Mouse (Mus musculus): ENCODE data around the gene Ift140. TPM values are rescaled to one million over a fixed set of nuclear protein-coding genes. Genes with fewer than 3 reads are reported as not detected.

Gene Ift140
- polyA plus RNA-seq, 1 experiment from 2014 or later = 16.9 TPM

DNA sequence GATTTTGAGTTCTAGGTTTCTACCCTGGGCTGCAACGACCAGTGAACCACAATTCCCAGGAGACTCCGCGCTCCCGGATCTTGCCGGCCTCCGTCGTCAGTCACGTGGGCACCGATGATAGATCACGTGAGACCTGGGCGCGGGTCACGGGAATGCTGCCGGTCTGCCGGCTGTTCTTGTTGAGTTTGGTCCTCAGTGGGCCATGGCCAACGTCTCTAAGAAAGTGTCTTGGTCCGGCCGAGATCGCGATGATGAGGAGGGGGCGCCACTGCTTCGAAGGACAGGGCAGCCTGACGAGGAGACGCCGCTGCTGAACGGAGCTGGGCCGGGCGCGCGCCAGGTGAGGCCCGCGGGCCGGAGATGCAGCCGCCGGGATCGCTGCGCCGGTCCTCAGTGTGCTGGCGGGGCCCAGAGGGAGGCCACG lies 117.4 kb downstream of the Ift140 start, which contains the start of gene Clcn7:
Gene Clcn7 (plus strand): TSS at position 117 of the 424 bp plus-strand sequence.
- ATAC-seq (replicated peaks; ENCODE audit: low FRiP score, low TSS enrichment, low read depth) (peak; percentile 97), DNase-seq (ENCODE audit: low spot score) (peak; percentile 92)
- Histone ChIP-seq H3K4me2 (ENCODE audit: low read length) (peak within 1 kb of the TSS; percentile 87), H3K9me3 (ENCODE audit: control insufficient read depth, low read length) (no peaks in the 10 kb centered on the region), H3K27me3 (replicated peaks; ENCODE audit: control insufficient read depth, insufficient read depth, low read length) (no peaks in the 10 kb centered on the region), H3K36me3 (ENCODE audit: control insufficient read depth, insufficient read depth, low read length) (no peaks in the 10 kb centered on the region), H3K4me3 (ENCODE audit: low read depth, low read length) (peak within 1 kb of the TSS; percentile 96), H3K9ac (ENCODE audit: low read length) (peak within 1 kb of the TSS; percentile 73), H3K4me1 (replicated peaks; ENCODE audit: control insufficient read depth, insufficient read depth, low read length) (peaks cover 9% of the 10 kb centered on the region), H3K27ac (ENCODE audit: low read depth) (no peak within 1 kb of the TSS)
- 0% methylated on average over 35 of the region's 40 CpGs for WGBS

DNA sequence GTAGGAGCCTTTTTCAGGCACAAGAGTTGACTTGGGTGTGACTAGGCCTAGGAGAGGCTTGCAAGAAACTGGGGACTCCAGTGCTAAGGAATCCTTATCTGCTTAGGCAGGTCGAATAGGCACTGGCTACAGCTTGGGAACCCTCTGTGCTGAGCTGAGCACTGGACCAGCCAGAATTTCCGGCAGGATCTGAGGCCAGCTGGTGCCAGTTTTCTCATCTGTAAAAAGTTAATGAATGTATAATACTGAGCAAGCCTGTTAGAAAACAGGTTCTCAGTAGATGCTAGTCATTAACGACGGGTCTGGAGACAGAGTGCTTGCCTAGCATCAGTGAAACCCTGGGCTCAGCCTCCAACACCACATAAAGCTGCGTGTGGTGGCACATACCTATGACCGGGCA lies 119.7 kb downstream of the Ift140 start:
- 87% methylated on average over 6 of the region's 6 CpGs for WGBS
- Histone ChIP-seq H3K9me3 (ENCODE audit: control insufficient read depth, low read length) (no peaks in the 10 kb centered on the region), H3K27ac (ENCODE audit: low read depth) (no peak overlapping the region), H3K9ac (ENCODE audit: low read length) (no peak overlapping the region), H3K36me3 (ENCODE audit: control insufficient read depth, insufficient read depth, low read length) (no peaks in the 10 kb centered on the region), H3K4me1 (replicated peaks; ENCODE audit: control insufficient read depth, insufficient read depth, low read length) (peaks cover 9% of the 10 kb centered on the region), H3K4me3 (ENCODE audit: low read depth, low read length) (no peak overlapping the region), H3K27me3 (replicated peaks; ENCODE audit: control insufficient read depth, insufficient read depth, low read length) (no peaks in the 10 kb centered on the region), H3K4me2 (ENCODE audit: low read length) (no peak overlapping the region)
- DNase-seq (ENCODE audit: low spot score) (no peak), ATAC-seq (replicated peaks; ENCODE audit: low FRiP score, low TSS enrichment, low read depth) (no peak)

DNA sequence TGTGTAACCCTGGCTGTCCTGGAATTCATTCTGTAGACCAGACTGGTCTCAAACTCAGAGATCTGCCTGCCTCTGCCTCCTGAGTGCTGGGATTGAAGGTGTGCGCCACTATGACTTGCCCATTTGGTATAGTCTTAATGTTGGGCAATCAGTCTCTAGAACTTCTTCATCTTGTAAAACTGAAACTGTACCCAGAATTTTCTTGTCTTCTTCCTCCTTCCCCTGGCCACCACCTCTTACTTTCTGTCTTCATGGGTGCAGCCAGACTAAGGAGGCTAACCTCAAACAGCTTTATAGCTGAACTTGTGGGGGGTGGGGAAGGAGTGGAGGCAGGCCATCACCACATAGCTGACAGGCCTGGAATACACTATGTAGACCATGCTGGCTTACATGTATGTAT lies 122.9 kb downstream of the Ift140 start:
- no peak overlapping the region for H3K27ac ChIP-seq (ENCODE audit: low read depth)
- H3K36me3 ChIP-seq (ENCODE audit: control insufficient read depth, insufficient read depth, low read length) = 0 out of 2 replicates have a peak, but pooled peaks cover 1% of the 10 kb centered on the region
- ATAC-seq (replicated peaks; ENCODE audit: low FRiP score, low TSS enrichment, low read depth) = no peak
- H3K9me3 ChIP-seq (ENCODE audit: control insufficient read depth, low read length) = no peaks in the 10 kb centered on the region
- no peak for DNase-seq (ENCODE audit: low spot score)
- no peak overlapping the region for H3K4me2 ChIP-seq (ENCODE audit: low read length)
- peaks cover 8% of the 10 kb centered on the region for H3K4me1 ChIP-seq (replicated peaks; ENCODE audit: control insufficient read depth, insufficient read depth, low read length)
- H3K9ac ChIP-seq (ENCODE audit: low read length) = no peak overlapping the region
- 96% methylated on average over 1 of the region's 1 CpGs for WGBS
- H3K27me3 ChIP-seq (replicated peaks; ENCODE audit: control insufficient read depth, insufficient read depth, low read length) = no peaks in the 10 kb centered on the region
- no peak overlapping the region for H3K4me3 ChIP-seq (ENCODE audit: low read depth, low read length)

DNA sequence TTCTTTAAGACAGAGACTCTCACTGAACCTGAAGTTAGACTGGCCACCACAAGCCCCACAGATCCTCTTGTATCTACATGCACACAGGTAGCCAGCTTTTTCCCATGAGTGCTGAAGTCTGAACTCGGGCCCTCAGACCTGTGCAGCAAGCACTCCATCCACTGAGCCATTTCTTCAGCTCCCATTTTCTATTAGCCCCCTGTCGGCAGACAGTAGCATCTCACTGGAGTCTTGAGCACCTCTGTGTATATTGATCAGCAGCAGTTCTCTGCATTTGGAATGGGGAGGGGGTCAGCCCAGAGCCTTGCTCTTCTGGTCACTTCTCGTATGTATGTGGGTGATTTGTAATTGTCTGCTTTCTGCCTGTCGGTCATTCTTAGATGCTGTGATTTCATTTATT lies 124.1 kb downstream of the Ift140 start:
- no peak overlapping the region for H3K4me3 ChIP-seq (ENCODE audit: low read depth, low read length)
- no peak overlapping the region for H3K9ac ChIP-seq (ENCODE audit: low read length)
- H3K27me3 ChIP-seq (replicated peaks; ENCODE audit: control insufficient read depth, insufficient read depth, low read length) = no peaks in the 10 kb centered on the region
- no peaks in the 10 kb centered on the region for H3K4me1 ChIP-seq (replicated peaks; ENCODE audit: control insufficient read depth, insufficient read depth, low read length)
- no peaks in the 10 kb centered on the region for H3K9me3 ChIP-seq (ENCODE audit: control insufficient read depth, low read length)
- DNase-seq (ENCODE audit: low spot score) (no peak), ATAC-seq (replicated peaks; ENCODE audit: low FRiP score, low TSS enrichment, low read depth) (no peak)
- H3K27ac ChIP-seq (ENCODE audit: low read depth) = no peak overlapping the region
- peaks cover 5% of the 10 kb centered on the region; the same call in 1 of the 2 replicates for H3K36me3 ChIP-seq (ENCODE audit: control insufficient read depth, insufficient read depth, low read length)
- H3K4me2 ChIP-seq (ENCODE audit: low read length) = no peak overlapping the region
- WGBS = 64% methylated on average over 4 of the region's 4 CpGs

Other genes with a start within 250 kb of the Ift140 start
- gene Meiob, start 211.8 kb upstream of the Ift140 start, polyA plus RNA-seq (2014; fragmentation: Nextera tagmentation; extraction: Ambion mirVana) = not detected in 2 replicates
- gene Hagh, start 175.9 kb upstream of the Ift140 start, polyA plus RNA-seq (2014; fragmentation: Nextera tagmentation; extraction: Ambion mirVana) = 35.5 and 39.1 TPM in 2 replicates
- 30.4 and 33.9 TPM in 2 replicates for gene Fahd1, start 165.7 kb upstream of the Ift140 start, polyA plus RNA-seq (2014; fragmentation: Nextera tagmentation; extraction: Ambion mirVana)
- gene Igfals, start 150.1 kb upstream of the Ift140 start, polyA plus RNA-seq (2014; fragmentation: Nextera tagmentation; extraction: Ambion mirVana) = 0.63 and 0.84 TPM in 2 replicates
- 58.8 and 61.9 TPM in 2 replicates for gene Nubp2, start 129.7 kb upstream of the Ift140 start, polyA plus RNA-seq (2014; fragmentation: Nextera tagmentation; extraction: Ambion mirVana)
- gene Spsb3, start 129.4 kb upstream of the Ift140 start, polyA plus RNA-seq (2014; fragmentation: Nextera tagmentation; extraction: Ambion mirVana) = 36.3 and 37.0 TPM in 2 replicates
- 21.6 and 24.1 TPM in 2 replicates for gene Eme2, start 121.0 kb upstream of the Ift140 start, polyA plus RNA-seq (2014; fragmentation: Nextera tagmentation; extraction: Ambion mirVana)
- gene Mrps34, start 121.0 kb upstream of the Ift140 start, polyA plus RNA-seq (2014; fragmentation: Nextera tagmentation; extraction: Ambion mirVana) = 100 and 110 TPM in 2 replicates
- gene Nme3, start 119.6 kb upstream of the Ift140 start, polyA plus RNA-seq (2014; fragmentation: Nextera tagmentation; extraction: Ambion mirVana) = 86.4 and 90.7 TPM in 2 replicates
- 36.0 and 40.7 TPM in 2 replicates for gene Mapk8ip3, start 79.1 kb upstream of the Ift140 start, polyA plus RNA-seq (2014; fragmentation: Nextera tagmentation; extraction: Ambion mirVana)
- 125 and 143 TPM in 2 replicates for gene Jpt2, start 55.4 kb upstream of the Ift140 start, polyA plus RNA-seq (2014; fragmentation: Nextera tagmentation; extraction: Ambion mirVana)
- gene Cramp1l, start 297 bp upstream of the Ift140 start, polyA plus RNA-seq (2014; fragmentation: Nextera tagmentation; extraction: Ambion mirVana) = 7.1 and 8.8 TPM in 2 replicates
- 23.5 and 24.2 TPM in 2 replicates for gene Tmem204, start 67.5 kb downstream of the Ift140 start, polyA plus RNA-seq (2014; fragmentation: Nextera tagmentation; extraction: Ambion mirVana)
- 36.7 and 42.3 TPM in 2 replicates for gene Telo2, start 99.9 kb downstream of the Ift140 start, polyA plus RNA-seq (2014; fragmentation: Nextera tagmentation; extraction: Ambion mirVana)
- gene Ptx4, start 104.7 kb downstream of the Ift140 start, polyA plus RNA-seq (2014; fragmentation: Nextera tagmentation; extraction: Ambion mirVana) = not detected in 2 replicates
- gene Clcn7, start 117.3 kb downstream of the Ift140 start, polyA plus RNA-seq (2014; fragmentation: Nextera tagmentation; extraction: Ambion mirVana) = 20.0 and 22.0 TPM in 2 replicates
- 0.07 TPM in 2 replicates for gene Ccdc154, start 146.4 kb downstream of the Ift140 start, polyA plus RNA-seq (2014; fragmentation: Nextera tagmentation; extraction: Ambion mirVana)
- gene Gm38655, start 159.4 kb downstream of the Ift140 start, polyA plus RNA-seq (2014; fragmentation: Nextera tagmentation; extraction: Ambion mirVana) = 0.41 and 0.47 TPM in 2 replicates
- 36.9 and 37.1 TPM in 2 replicates for gene BC003965, start 168.5 kb downstream of the Ift140 start, polyA plus RNA-seq (2014; fragmentation: Nextera tagmentation; extraction: Ambion mirVana)
- 4.8 and 6.2 TPM in 2 replicates for gene Unkl, start 172.3 kb downstream of the Ift140 start, polyA plus RNA-seq (2014; fragmentation: Nextera tagmentation; extraction: Ambion mirVana)
- gene Gnptg, start 224.0 kb downstream of the Ift140 start, polyA plus RNA-seq (2014; fragmentation: Nextera tagmentation; extraction: Ambion mirVana) = 36.4 and 41.8 TPM in 2 replicates
- gene Tsr3, start 224.1 kb downstream of the Ift140 start, polyA plus RNA-seq (2014; fragmentation: Nextera tagmentation; extraction: Ambion mirVana) = 45.1 and 47.4 TPM in 2 replicates
- gene Baiap3, start 240.3 kb downstream of the Ift140 start, polyA plus RNA-seq (2014; fragmentation: Nextera tagmentation; extraction: Ambion mirVana) = 2.9 and 4.0 TPM in 2 replicates

Measured in intestine, embryonic 14.5 days (tissue).